Mouse (Mus musculus): ENCODE results near the gene Castor1. TPM values are rescaled to one million over a fixed set of nuclear protein-coding genes. Genes with fewer than 3 reads are reported as not detected.

The Castor1 gene
- total RNA-seq, 2 experiments from 2014 or later: 5.2 to 5.5 TPM

DNA sequence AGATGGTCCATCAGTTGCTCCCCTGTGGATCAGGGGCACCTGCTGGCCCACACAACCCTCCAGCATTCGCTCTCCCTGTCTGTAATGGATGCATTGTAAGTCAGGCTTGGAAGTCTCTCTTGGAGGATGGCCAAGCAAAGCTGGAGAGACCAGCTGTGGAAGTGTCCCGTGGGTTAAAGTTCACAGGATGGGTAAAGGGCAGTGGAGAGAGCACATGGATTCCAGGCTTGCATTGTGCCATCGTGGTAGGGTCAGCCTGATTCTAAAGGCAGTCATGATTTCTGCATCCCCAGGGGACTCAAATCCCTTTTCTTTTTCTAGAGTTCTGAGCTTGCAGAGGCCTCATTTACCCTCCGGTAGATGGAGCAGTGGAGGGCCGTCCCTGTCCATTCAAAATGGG lies 39.7 kb downstream of the Castor1 start:
- intact Hi-C loops (cut with DNase I): loop anchor here (1.0 to 5.0 kb wide), 2 partner anchors 37 to 70 kb away; no protein-coding TSS in a partner anchor
- DNase-seq: no peak

DNA sequence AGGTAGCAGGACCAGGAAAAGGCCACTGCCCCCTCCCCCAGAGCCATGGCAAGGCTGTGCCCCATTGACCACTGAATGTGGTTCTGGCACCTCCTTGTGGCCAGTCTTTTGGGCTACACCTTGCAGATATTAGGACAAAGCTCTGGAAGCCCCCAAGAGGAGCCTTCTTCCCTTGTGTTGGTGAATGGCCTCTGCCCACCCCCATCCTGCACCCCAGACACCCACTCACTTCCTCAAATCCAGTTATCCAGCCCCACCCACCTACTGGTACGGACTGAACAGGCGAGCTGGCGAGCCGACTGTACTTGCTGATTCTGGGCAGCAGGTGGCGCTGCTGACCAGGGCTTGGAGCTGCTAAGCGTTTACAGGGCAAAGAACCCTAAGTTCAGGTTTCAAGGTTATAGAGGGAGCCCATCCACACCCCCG lies 40.6 kb downstream of the Castor1 start:
- intact Hi-C loops (cut with DNase I): loop anchor here (1.0 to 5.0 kb wide), 3 partner anchors 38 to 164 kb away; no protein-coding TSS in a partner anchor
- peak; percentile 91 for DNase-seq

GRCm38 (mm10) chr11:4260463-4261187 lies 42.6 kb downstream of the Castor1 start:
- intact Hi-C loops (cut with DNase I): no loop called here
- peak; percentile 47 to 62 for DNase-seq

GRCm38 (mm10) chr11:4261188-4261494 lies 43.1 kb downstream of the Castor1 start:
- DNase-seq: peak; percentile 64 to 70
- intact Hi-C loops (cut with DNase I): no loop called here

- no peak for DNase-seq
- intact Hi-C loops (cut with DNase I): no loop called here
Measured at GRCm38 (mm10) chr11:4261969-4262368, 43.9 kb downstream of the Castor1 start.

- DNase-seq: no peak
- intact Hi-C loops (cut with DNase I): no loop called here
Measured at GRCm38 (mm10) chr11:4262847-4263246, 44.8 kb downstream of the Castor1 start.

DNA sequence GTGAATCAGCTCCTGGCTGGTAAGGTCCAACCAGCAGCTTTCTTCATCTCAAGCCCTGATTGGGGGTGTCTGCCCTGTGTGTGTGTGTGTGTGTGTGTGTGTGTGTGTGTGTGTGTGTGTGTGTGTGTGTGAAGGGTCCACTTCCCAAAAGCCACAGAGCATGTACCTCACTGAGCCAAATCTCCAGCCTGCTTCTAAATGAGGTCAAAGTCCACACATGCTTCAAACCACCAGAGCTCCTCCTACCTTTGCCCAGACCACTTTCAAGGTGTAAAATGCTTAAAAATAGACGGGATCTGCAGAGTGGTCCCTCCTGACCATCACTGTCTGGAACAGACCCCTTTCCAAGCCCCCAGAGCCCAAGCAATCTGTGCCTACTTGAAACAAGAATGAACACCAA lies 45.3 kb downstream of the Castor1 start:
- DNase-seq: no peak
- intact Hi-C loops (cut with DNase I): no loop called here

DNA sequence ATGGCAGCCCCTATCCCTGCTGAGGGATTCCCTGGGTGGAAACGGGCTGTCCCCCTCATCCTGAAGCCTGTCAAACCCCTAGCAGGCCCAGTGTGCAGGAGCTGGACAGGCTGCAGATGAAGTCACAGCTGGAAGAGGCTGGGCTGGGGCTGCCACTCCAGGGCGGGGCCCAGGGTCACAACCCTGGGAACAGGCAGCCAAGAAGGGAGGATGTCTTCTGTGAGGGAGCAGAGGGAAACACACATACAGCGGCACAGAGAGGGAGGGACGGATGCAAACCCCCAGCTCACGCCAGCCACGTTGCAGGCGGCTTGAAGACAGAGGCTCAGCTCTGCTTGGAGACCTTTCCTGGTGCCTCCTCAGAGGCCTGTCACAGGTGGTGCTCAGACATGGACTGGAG lies 46.0 kb downstream of the Castor1 start:
- DNase-seq: peak; percentile 59 to 62
- intact Hi-C loops (cut with DNase I): no loop called here

- DNase-seq: peak; percentile 66 to 71
- intact Hi-C loops (cut with DNase I): no loop called here
Measured at GRCm38 (mm10) chr11:4266271-4267201, 48.5 kb downstream of the Castor1 start.

- no peak for DNase-seq
- intact Hi-C loops (cut with DNase I): no loop called here
Measured at GRCm38 (mm10) chr11:4267202-4267578, 49.2 kb downstream of the Castor1 start.

DNA sequence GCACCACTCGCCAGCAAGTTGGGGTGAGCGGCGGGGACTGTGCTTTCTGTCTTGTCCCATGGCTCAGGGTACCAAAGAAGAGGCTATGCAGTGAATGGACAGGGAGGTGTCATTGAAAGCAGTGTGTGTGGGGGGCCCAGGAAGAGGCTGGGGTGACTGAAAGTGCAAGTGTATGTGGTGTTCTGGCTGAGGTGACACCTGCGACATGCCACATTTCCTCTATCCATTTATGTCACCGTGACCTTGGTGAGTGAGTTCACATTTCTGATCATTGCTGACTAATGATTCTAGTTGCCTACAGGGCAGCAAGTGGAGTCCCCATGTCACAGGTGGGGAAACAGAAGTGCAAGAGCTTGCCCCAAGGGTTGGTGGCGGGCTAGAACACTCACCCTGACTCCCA lies 50.5 kb downstream of the Castor1 start:
- intact Hi-C loops (cut with DNase I): no loop called here
- DNase-seq: no peak

DNA sequence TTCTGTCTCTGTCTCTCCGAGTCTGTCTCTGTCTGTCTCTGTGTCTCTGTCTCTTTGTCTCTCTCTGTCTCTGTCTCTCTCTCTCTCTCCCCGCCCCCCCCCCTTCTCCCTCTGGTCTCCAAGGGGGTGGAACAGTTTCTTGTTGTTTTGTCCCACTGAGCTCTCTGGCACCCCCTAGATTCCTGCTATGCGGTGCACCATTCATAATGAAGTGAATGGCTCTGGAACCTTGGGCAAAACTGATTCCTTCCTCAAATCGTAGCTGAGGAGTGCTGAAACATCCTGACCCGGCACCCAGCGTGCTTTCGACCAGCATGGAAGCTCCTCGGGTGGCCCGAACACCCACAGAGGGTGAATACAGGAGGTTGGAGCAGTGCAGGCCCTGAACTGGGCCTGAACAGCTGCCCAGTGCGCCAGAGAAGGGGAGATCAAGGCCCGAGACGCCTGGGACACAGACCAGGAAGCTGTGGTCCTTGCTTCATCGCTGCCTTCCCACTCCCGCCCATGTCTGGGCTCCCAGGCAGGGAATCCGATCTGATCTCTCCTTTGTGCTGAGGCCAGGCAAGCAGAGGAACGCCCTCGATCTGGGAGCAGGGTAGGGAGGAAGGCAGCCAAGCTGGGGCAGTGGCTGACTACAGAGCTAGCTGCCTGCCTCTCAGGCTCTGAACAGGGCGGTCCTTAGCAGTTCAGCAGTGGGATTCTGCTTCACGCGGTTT lies 52.9 kb downstream of the Castor1 start:
- DNase-seq: peak in 1 of 2 experiments; percentile 53
- intact Hi-C loops (cut with DNase I): no loop called here

DNA sequence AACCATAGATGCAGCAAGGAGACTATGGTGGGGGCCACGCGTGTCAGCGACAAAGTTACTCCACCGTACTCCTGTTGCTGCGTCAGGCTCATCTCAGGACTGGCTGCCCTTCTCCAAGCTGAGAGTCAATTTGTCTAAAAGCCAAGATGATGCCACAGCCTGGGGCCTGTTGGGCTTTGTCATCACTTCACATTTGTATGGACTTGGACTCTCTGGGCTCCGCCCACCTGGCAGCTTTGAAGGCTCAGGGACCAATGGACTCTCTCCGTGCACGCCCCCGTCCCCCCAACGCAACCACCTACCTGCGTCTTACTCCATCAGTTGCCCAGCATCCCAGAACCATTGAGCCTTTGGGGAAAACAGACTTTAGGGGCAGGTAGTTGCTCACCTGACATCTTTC lies 53.5 kb downstream of the Castor1 start:
- intact Hi-C loops (cut with DNase I): no loop called here
- DNase-seq: no peak

Other genes with a start within 250 kb of the Castor1 start
- gene 4930556J24Rik, start 241.4 kb upstream of the Castor1 start, total RNA-seq (2021): not detected
- gene Gal3st1, start 234.6 kb upstream of the Castor1 start, total RNA-seq (2021): under 1 TPM; 0.19 to 0.22 TPM
- under 1 TPM; 0.36 to 0.57 TPM for gene Sec14l4, start 186.8 kb upstream of the Castor1 start, total RNA-seq (2021)
- gene Sec14l3, start 153.4 kb upstream of the Castor1 start, total RNA-seq (2021): not detected
- 100 to 1,000 TPM; 115 to 136 TPM for gene Mtfp1, start 122.8 kb upstream of the Castor1 start, total RNA-seq (2021)
- under 1 TPM; 0.69 to 0.87 TPM for gene Sec14l2, start 94.8 kb upstream of the Castor1 start, total RNA-seq (2021)
- gene Rnf215, start 83.0 kb upstream of the Castor1 start, total RNA-seq (2021): 10 to 100 TPM; 14.0 to 15.1 TPM
- gene Ccdc157, start 57.9 kb upstream of the Castor1 start, total RNA-seq (2021): 1 to 10 TPM; 5.0 to 5.3 TPM
- gene Sf3a1, start 57.9 kb upstream of the Castor1 start, total RNA-seq (2021): 10 to 100 TPM; 32.7 to 36.7 TPM
- 10 to 100 TPM in 1 of 2 experiments, 1 to 10 TPM in 1; 8.6 to 11.2 TPM for gene Tbc1d10a, start 31.4 kb upstream of the Castor1 start, total RNA-seq (2021)
- gene Osm, start 18.2 kb downstream of the Castor1 start, total RNA-seq (2021): not detected
- under 1 TPM; 0.16 to 0.50 TPM for gene Lif, start 39.3 kb downstream of the Castor1 start, total RNA-seq (2021)
- under 1 TPM in 1 of 2 experiments, not detected in 1; 0.14 TPM for gene Hormad2, start 222.9 kb downstream of the Castor1 start, total RNA-seq (2021)

All from heart, postnatal 36 days (tissue).